Mouse (Mus musculus) embryonic facial prominence, embryonic 14.5 days (tissue): ENCODE measurements around the gene Sstr4. TPM values are rescaled to one million over a fixed set of nuclear protein-coding genes. Genes with fewer than 3 reads are reported as not detected.

ENCODE experiments used
- ATAC-seq: fragments of 200-750 bp; cut with Nextera tagmentation; 2 replicates; pipeline ENCODE4 v1.8.0; 2017; ENCODE audit warnings: low read depth, moderate number of reproducible peaks, moderate TSS enrichment
- DNase-seq: peaks from one replicate; pipeline ENCODE4 v3.0.0-alpha.2; 2015; ENCODE audit warnings: low spot score
- H3K27ac ChIP-seq: fragments of 300-500 bp; sonication (generic); replicated peaks from 2 replicates; pipeline ENCODE4 v1.5.1; 2014; ENCODE audit warnings: low read depth, mild to moderate bottlenecking, low read length, moderate library complexity
- H3K27me3 ChIP-seq: fragments of 300-500 bp; sonication (generic); replicated peaks from 2 replicates; pipeline ENCODE4 v1.6.1; 2014; ENCODE audit warnings: low read length; ENCODE audit not compliant: control insufficient read depth, insufficient read depth
- H3K36me3 ChIP-seq: fragments of 300-500 bp; sonication (generic); 2 replicates; pipeline ENCODE4 v1.6.1; 2014; ENCODE audit warnings: low read length, mixed read lengths; ENCODE audit not compliant: control insufficient read depth, insufficient read depth
- H3K4me1 ChIP-seq: fragments of 300-500 bp; sonication (generic); 2 replicates; pipeline ENCODE4 v1.6.1; 2014; ENCODE audit warnings: antibody characterized with exemption, low read length; ENCODE audit not compliant: control insufficient read depth, insufficient read depth
- H3K4me2 ChIP-seq: fragments of 300-500 bp; sonication (generic); 2 replicates; pipeline ENCODE4 v1.6.1; 2014; ENCODE audit warnings: low read depth, mild to moderate bottlenecking, low read length, moderate library complexity, mixed read lengths
- H3K4me3 ChIP-seq: fragments of 300-500 bp; sonication (generic); 2 replicates; pipeline ENCODE4 v1.5.1; 2014; ENCODE audit warnings: low read depth, mild to moderate bottlenecking, low read length
- H3K9ac ChIP-seq: fragments of 300-500 bp; sonication (generic); 2 replicates; pipeline ENCODE4 v1.6.1; 2014; ENCODE audit warnings: low read depth, mild to moderate bottlenecking, low read length, moderate library complexity, mixed read lengths
- H3K9me3 ChIP-seq: fragments of 300-500 bp; sonication (generic); 2 replicates; pipeline ENCODE4 v1.6.1; 2016; ENCODE audit warnings: low read length; ENCODE audit not compliant: control insufficient read depth
- WGBS: fragments of 180-500 bp; shearing (Covaris S2); extraction: QIAGEN DNeasy Blood & Tissue Kit; methylation state at CpG from one replicate; pipeline ENCODE4 v1.1.7; 2014; 5-methylcytosine and 5-hydroxymethylcytosine counted together
- polyA plus RNA-seq: library from polyadenylated mRNA; unstranded; fragments of >200 nt; fragmentation: Nextera tagmentation; extraction: Ambion mirVana; gene quantifications from 2 replicates; pipeline ENCODE4 v1.2.1, GENCODE M21; 2014

The Sstr4 gene
- polyA plus RNA-seq, 1 experiment from 2014 or later, result 4.9 TPM

DNA sequence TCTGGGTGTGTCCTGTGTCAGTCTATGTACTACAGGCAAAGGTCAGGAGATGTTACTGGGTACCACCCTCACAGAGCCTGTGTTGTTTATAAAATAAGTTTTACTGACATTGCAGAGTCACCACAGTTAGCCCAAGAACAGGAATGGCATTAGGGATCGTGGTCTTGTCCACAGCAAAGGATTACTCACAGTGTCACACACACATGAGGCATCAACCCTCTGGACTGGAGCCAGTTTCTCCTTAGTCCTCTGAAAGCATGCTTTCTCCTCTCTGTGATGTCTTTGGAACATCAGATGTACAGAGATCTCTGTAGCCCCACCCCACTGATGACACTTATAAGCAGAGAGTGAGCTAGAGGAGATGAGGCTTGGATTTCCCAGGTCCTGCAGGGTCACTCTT is 7.1 kb downstream of the Sstr4 start:
- no peak overlapping the region for H3K27ac ChIP-seq
- H3K27me3 ChIP-seq, result peaks cover 36% of the 10 kb centered on the region

DNA sequence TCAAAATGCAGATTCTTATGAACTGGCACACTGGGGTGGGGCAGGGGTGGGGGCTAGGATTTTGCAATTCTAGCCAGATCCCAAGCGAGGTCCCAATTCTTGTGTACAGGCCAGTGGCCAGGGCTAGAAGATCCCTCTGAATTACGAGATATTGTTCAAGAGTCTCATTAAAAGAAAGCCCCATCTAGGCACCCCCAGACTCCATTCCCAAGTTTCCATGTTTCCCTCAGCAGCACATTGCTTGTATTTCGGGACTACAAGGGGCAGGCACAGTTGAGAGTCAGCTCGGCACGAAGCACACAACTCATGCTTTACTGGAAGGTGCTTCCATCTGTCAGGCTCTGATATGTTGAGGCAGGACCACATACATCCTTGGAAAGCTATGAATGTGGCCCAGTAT is 9.8 kb downstream of the Sstr4 start:
- H3K4me3 ChIP-seq, result peak overlapping the region; percentile 3
- peaks cover 54% of the 10 kb centered on the region for H3K27me3 ChIP-seq
- ATAC-seq (no peak), DNase-seq (no peak)
- H3K27ac ChIP-seq, result no peak overlapping the region
- H3K4me1 ChIP-seq, result peaks cover 17% of the 10 kb centered on the region; the same call in 1 of the 2 replicates
- no peaks in the 10 kb centered on the region for H3K9me3 ChIP-seq
- H3K36me3 ChIP-seq, result no peaks in the 10 kb centered on the region
- no peak overlapping the region for H3K9ac ChIP-seq
- 58% methylated on average over 5 of the region's 5 CpGs for WGBS
- peak overlapping the region; percentile 34 for H3K4me2 ChIP-seq

More for the DNA sequence above, 7.1 kb downstream of the Sstr4 start:
- WGBS, result 73% methylated on average over 1 of the region's 1 CpGs
- DNase-seq (no peak), ATAC-seq (no peak)
- no peak overlapping the region for H3K9ac ChIP-seq
- H3K36me3 ChIP-seq, result no peaks in the 10 kb centered on the region
- H3K4me1 ChIP-seq, result peaks cover 11% of the 10 kb centered on the region; the same call in 1 of the 2 replicates
- no peak overlapping the region for H3K4me2 ChIP-seq
- no peak overlapping the region for H3K4me3 ChIP-seq
- H3K9me3 ChIP-seq, result no peaks in the 10 kb centered on the region

DNA sequence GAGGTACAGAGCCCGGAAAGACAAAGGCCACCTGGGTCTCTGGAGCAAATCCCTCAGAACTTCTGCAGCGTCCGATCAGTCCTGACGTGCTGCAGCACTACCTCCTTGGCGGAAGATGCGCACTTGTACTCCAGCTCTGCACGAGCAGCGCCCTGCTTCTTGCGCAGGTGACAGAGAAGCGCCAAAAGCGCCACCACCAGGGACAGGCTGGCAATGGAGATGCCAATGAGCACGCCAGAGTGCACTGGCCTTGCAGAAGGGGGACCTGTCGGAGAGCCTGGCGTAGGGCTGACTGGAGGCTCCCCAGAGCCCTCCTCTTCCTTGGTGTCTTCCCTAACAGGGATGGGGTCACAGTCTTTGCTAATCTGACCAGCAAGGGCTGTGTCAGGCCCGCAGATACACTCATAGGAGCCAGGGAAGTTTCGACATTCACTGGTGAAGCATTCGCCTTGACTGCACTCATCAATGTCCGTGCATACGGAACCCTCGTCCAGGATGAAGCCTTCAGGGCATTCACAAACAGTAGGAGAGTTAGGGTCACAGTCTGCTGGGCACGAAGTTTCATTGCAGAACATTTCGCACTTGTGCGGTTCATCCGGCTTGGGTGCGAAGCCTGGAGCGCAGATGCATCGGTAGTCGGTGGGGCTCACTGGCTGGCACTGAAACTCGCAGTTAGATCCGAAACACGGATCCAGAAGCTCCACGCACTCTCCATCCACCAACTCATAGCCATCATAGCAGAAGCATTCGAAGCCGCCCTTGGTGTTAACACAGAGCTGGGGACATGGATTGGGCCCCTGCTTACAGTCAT is 11.2 kb downstream of the Sstr4 start:
- no peak overlapping the region for H3K27ac ChIP-seq
- peaks cover 54% of the 10 kb centered on the region for H3K27me3 ChIP-seq
- WGBS, result 18% methylated on average over 34 of the region's 34 CpGs
- no peak for ATAC-seq
- peak overlapping the region; percentile 43 for H3K4me3 ChIP-seq
- H3K36me3 ChIP-seq, result no peaks in the 10 kb centered on the region
- DNase-seq, result peak; percentile 58
- H3K4me2 ChIP-seq, result peak overlapping the region; percentile 78
- H3K9me3 ChIP-seq, result no peaks in the 10 kb centered on the region
- H3K4me1 ChIP-seq, result peaks cover 17% of the 10 kb centered on the region; the same call in 1 of the 2 replicates
- H3K9ac ChIP-seq, result peak overlapping the region; percentile 61

DNA sequence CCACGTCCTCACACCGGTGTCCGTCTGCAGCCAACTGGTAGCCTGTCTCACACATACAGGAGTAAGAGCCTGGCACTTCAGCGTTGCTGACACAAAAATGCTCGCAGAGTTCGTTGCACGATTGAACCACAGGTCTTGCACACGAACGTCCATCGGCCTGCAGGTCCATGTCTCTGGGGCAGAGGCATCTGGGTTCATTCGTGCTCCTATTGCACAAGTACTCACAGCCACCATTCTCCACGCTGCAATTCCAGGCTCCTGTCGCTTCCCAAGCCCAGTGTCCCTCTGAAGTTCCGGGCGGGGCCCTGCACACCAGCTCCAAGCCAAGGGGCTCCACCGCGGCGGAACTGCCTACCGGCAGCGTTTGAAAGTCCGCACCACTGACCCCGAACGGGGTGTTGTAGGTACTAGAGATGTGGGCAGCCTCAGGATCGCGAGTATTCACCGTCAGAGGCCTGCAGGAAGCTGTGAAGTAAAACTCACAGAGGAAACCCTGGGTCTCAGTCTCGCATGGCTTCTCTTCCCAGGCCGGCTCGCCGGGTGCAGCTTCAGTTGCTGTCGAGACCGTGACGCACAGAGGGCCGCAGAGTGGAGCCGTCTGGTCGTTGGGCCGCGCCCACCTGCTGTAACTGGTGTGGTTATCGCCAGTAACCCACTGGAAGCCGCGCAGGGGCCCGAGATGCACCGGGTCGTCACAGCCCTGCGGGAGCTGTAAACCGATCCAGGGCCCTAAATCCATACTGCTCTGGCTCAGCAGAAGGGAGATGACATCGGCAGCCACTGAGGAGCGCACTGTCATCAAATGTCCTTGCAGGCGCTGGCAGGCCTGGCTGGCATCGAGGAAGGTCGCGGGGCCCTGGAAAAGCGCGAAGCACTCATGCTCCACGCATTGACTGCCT is 12.1 kb downstream of the Sstr4 start:
- DNase-seq, result no peak
- H3K27me3 ChIP-seq, result peaks cover 54% of the 10 kb centered on the region

DNA sequence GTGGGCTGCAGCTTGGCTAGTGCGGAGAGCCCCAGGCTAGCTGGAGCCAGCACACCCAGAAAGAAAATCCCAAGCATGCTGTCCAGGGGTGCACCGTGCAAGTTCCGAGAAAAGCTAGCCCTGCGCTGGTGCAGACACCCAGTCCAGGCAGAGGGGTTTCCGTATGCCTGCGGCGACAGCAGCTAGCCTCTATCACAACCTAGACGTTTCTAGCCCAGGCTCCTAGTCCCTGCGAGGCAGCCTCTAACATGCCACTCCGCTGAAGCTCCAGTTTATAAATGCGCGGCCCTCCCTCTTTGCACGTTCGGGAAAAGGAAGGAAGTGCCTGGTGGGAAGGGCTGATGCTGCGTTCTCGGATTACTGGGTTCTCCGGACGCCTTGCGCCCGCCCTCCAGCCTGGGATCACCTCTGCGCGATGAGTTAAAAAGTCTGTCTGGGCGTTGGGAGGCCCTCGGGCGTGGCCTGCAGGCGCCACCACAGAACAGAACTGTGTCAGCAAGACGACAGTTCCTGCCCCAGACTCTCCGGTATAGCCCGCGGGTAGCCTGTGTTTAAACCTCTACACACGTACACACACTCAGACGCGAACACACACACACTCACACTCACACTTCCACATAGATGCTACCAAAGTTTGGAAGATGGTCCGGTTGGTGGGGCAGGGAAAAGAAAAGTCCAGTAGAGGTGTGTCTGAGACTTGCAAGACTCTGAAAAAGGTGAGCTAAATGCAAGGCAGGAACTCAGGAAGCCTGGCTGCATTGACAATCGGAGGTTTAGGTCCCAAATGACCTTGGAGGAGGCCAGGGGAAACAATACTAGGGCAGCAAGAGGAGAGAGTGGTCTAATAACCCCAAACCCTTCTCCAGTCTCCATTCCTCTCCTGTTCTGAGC is 13.0 kb downstream of the Sstr4 start, which contains the start of gene Thbd:
Gene Thbd, minus strand, starts transcription at position 319 of the 891 bp plus-strand sequence.
- DNase-seq (peak; percentile 87), ATAC-seq (peak; percentile 72)
- no peaks in the 10 kb centered on the region for H3K36me3 ChIP-seq
- peaks cover 17% of the 10 kb centered on the region; the same call in 1 of the 2 replicates for H3K4me1 ChIP-seq
- peak within 1 kb of the TSS; percentile 61 for H3K9ac ChIP-seq
- H3K4me2 ChIP-seq, result peak within 1 kb of the TSS; percentile 78
- peak within 1 kb of the TSS; percentile 43 for H3K4me3 ChIP-seq
- H3K9me3 ChIP-seq, result no peaks in the 10 kb centered on the region
- H3K27ac ChIP-seq, result no peak within 1 kb of the TSS
- peaks cover 54% of the 10 kb centered on the region for H3K27me3 ChIP-seq
- WGBS, result 2% methylated on average over 34 of the region's 35 CpGs

More for the DNA sequence above, 12.1 kb downstream of the Sstr4 start:
- ATAC-seq, result peak; percentile 32; the same call in 1 of the 2 replicates
- Histone ChIP-seq H3K4me3 (peak overlapping the region; percentile 43), H3K9ac (peak overlapping the region; percentile 61), H3K4me2 (peak overlapping the region; percentile 78), H3K4me1 (peaks cover 17% of the 10 kb centered on the region; the same call in 1 of the 2 replicates), H3K9me3 (no peaks in the 10 kb centered on the region), H3K36me3 (no peaks in the 10 kb centered on the region), H3K27ac (no peak overlapping the region)
- 5% methylated on average over 55 of the region's 55 CpGs for WGBS

DNA sequence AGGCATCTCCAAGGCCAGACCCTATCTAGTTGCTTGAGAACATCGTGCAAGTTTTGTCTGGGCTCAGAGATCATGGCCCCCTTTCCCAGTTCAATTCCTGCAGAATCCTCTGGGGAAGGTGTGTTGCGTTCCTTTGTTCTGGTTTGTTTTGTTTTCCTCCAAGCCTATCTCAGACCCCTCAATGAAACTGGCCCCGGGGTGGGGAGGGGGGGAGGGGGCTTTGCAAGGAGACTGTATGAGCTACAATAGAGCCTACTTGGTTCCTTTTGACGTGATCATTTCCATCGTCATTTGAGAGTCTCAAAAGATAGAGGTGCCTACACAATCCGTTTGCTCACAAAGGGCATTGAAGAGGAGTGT is 13.6 kb downstream of the Sstr4 start:
- no peak for ATAC-seq
- H3K27ac ChIP-seq, result no peak overlapping the region
- WGBS, result 13% methylated on average over 6 of the region's 6 CpGs

DNA sequence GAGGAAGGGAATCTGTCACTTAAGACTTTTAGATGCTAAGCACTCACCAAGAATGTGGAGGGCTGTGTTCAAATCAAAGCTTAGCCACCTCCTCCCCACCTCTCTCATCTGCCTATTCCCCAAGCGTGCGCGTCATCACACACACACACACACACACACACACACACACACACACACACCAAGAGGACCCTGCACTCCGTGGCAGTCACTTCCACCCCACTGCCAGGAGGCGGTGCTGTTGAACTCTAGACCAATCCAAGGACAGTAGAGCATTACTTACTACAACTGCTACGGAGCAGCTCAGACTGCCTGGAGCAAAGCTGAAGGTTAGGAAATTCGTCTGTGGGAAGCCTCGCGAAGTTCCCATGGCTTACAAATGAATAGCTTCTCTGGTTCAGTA is 14.0 kb downstream of the Sstr4 start:
- DNase-seq (peak; percentile 79), ATAC-seq (peak; percentile 86)
- H3K9ac ChIP-seq, result no peak overlapping the region
- H3K9me3 ChIP-seq, result no peaks in the 10 kb centered on the region
- 23% methylated on average over 9 of the region's 9 CpGs for WGBS
- no peak overlapping the region for H3K4me2 ChIP-seq
- H3K27ac ChIP-seq, result no peak overlapping the region
- peaks cover 17% of the 10 kb centered on the region; the same call in 1 of the 2 replicates for H3K4me1 ChIP-seq
- no peak overlapping the region for H3K4me3 ChIP-seq
- no peaks in the 10 kb centered on the region for H3K36me3 ChIP-seq
- peaks cover 48% of the 10 kb centered on the region for H3K27me3 ChIP-seq

More for the DNA sequence above, 13.6 kb downstream of the Sstr4 start:
- Histone ChIP-seq H3K9ac (no peak overlapping the region), H3K27me3 (peaks cover 50% of the 10 kb centered on the region), H3K4me3 (0 out of 2 replicates have a peak overlapping the region, but pooled peaks have one; percentile 43), H3K4me2 (peak overlapping the region; percentile 78), H3K4me1 (peaks cover 17% of the 10 kb centered on the region; the same call in 1 of the 2 replicates), H3K9me3 (no peaks in the 10 kb centered on the region), H3K36me3 (no peaks in the 10 kb centered on the region)
- no peak for DNase-seq
